Mouse (Mus musculus) spleen, embryonic (tissue): ENCODE measurements at regions not wholly inside any gene's neighbourhood (a gene's known extent, or its start where the extent isn't known, plus 50 kb on each side); places are given as distances from the start of the nearest gene placed in this dataset.
"Not testable (repeated sequence)": the region's sequence is repeated elsewhere in the genome, so short reads cannot be mapped to it uniquely, and the experiment has no call there.

Experiments used
- CTCF ChIA-PET: fragments of 350-600 bp; sonication (Branson Sonifier 250); formaldehyde crosslinking; loops from one replicate; lab custom pipeline; 2022; lab: Charles Lee

DNA sequence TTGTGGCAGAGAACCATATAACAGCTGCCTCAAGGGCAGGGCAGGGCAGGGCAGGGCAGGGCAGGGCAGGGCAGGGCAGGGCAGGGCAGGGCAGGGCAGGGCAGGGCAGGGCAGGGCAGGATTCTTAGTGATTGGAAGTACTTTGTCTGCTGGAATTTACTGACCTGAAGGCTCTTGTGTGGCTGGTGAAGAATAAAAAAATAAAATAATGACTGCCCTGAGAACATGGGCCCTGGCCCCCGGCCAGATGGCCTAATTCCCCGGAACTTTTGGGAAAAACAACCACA, 169.3 kb downstream of the Qk start:
- CTCF ChIA-PET = not testable (repeated sequence)

DNA sequence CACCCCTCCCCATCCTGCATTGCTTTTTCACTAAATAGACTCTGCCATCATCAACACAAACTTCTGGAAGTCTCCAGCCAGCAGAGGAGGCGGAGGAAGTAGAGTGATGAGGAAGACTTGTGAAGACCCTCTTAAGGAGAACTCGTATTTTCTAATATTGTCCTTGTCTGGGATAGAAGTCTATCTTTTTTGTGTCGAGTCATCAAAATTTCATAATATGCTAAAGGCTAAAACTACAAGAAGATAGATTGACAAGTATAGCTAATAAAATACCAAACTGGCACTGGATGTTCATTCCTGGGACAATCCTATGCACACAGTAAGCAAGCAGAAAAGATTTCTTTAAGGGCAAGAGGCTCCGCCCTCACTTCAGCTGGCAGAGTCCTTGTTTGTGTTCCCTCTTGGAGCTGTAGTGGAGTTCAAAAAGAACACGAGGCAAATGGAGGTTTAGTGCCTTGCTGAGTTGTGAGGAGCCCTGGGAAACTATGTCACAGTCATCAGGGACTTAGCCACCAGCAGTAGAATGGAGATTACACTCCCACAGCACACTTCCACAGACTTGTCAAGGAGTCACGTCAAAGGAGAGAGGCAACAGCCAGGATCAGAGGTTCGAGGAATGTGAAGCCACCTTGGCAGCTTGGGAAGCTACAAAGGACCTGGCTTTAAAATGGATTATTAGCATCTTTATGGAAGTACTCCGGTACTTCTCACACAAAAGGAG, 169.8 kb downstream of the Qk start:
- CTCF ChIA-PET = no interaction called here

- CTCF ChIA-PET = interaction anchor here (0.6 kb wide), 1 partner anchor 53 kb away, joined by 3 read pairs; no protein-coding TSS in a partner anchor
These were observed 172.5 kb downstream of the Qk start for GRCm38 (mm10) chr17:10147106-10147505.

- CTCF ChIA-PET = interaction anchor here (0.6 kb wide), 1 partner anchor 53 kb away, joined by 3 read pairs; no protein-coding TSS in a partner anchor
These were observed 173.1 kb downstream of the Qk start for GRCm38 (mm10) chr17:10146576-10146975.

GRCm38 (mm10) chr17:10138847-10139246, 180.8 kb downstream of the Qk start:
- CTCF ChIA-PET = no interaction called here

DNA sequence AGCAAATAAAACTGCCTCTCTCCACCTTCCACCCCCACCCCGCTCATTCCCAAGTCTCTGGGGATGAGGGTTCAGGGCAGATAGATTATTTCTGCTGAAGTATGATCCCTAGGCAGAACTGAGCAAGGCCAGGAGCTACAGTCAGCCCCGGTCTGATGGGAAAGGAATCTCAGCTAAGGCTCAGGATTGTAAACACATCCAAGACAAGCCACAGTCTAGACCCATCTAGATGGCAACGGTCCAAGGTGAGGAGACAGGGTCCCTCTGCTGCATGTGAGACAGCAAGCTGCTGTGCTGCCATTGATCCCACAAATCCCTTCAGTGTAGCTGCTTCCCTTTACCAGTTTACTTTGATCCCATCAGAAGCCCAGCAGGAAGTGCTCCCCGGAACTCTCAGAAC, 181.3 kb downstream of the Qk start:
- CTCF ChIA-PET = no interaction called here

DNA sequence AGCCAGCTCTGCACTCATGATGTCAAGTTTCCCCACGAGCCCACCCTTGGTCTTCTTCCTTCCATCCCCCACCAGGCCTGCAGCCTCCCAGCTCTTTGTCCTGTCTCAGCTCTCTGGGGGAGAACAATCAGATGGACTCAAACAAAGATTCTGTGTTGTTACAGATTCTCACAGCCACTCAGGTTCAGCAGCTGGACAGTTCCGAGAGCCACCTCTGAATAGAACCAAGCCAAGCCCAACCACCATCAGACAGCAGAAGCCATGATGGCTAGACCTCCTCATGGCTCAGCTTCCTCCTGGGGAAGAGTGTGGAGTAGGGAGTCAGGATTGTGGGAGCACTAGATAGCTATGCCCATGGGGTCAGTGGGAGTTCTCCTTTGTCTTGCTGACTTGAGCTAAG, 184.5 kb downstream of the Qk start:
- CTCF ChIA-PET = no interaction called here

DNA sequence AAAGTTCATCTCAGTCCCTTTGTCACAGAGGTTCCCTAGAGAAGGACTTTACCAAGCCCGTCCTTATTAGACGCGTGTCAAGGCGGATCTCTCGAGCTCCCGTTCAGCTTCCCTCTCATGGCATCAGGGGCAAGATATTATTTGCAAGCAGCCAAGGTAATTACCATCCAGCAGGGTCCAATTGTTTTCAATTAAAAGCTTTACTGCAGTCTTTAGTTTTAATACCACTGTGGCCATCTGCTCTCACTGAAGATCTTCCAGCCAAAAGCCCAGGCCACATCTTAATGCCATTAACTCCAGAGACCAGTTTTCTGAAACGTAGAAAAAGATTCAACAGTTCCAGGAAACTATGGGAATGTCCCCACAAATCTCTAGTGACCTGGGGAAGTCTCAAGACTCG, 191.1 kb downstream of the Qk start:
- CTCF ChIA-PET = no interaction called here

GRCm38 (mm10) chr17:10122411-10122810, 197.2 kb downstream of the Qk start:
- CTCF ChIA-PET = no interaction called here

- CTCF ChIA-PET = no interaction called here
These were observed 207.5 kb downstream of the Qk start for GRCm38 (mm10) chr17:10112118-10112517.

- CTCF ChIA-PET = no interaction called here
These were observed 209.3 kb downstream of the Qk start for GRCm38 (mm10) chr17:10110375-10110675.

DNA sequence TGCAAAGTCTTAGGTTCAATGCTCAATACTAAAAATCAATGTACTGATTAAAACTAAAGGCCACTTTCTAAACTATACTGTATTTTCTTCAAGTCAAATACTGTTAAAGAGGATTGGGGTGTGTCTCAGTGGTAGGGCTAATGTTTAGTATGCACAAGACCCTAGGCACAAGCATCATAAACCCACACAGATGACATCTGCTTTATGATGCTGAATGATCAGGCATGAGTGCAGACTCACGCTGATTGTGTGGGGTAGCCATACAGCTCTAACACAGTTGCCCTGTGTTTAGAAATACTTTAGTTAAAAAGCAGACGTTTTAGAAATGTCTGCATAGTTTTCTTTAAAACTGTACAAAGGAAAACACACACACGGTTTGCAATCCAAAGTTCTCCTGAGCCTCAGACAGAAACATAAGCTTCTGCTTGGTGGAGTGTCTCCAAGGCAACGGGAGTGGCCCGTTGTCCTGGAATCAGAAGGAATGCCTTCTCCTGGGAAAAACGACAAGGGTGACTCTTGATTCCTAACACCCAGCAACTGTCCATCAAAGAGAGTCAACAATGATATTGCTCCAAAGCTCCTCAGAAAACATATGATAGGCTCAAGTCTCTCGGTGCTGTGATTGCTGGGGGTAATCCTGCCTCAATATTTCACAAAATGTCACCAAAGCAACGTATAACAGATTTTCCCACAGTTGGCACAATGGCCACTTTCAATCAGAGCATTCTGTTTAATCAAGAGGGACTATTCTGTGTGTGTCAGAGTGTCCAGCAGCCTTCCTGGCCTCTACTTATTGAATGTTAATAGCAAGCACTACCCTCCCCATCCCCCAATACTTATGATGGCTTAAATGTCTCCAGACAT, 209.9 kb downstream of the Qk start:
- CTCF ChIA-PET = no interaction called here

- CTCF ChIA-PET = interaction anchor here (0.6 kb wide), 1 partner anchor 1646 kb away, joined by 6 read pairs; no protein-coding TSS in a partner anchor
These were observed 214.4 kb downstream of the Qk start for GRCm38 (mm10) chr17:10105299-10105698.

DNA sequence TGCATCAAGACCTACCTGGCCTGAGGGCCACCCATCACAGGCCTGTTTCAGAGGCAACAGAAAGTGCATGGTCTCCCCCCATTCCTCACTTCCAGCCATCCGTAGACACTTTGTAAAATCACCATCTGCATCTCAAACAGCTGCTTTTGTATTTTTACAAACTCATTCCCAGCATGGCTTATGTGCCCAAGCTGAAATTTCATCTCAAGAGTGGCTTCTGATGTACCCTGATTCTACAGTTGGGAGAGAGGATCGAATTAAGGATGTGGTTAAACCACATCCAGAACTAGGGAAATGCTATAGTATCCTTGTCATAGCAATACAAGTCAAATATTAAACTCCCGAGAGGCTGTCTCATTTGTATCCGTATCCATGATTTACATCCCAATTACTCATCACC, 221.5 kb downstream of the Qk start:
- CTCF ChIA-PET = no interaction called here

DNA sequence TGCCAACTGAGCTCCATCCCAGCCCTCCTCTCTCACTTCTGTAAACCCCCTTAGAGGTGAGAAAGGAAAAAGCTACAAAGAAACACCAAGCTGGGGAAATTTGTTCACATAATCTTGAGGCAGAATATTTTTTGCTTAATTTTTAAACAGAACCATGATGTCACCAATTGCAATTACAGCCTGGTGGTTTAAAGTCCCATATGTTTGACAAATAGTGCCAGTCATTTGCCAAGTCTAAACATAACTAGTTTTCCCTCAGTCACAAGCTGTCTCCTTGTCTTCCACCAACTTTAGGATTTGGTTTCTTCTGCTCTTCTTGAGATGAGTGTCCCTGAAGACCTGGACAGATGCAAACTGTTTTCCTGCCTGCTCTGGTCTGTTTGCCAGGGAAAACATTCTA, 222.0 kb downstream of the Qk start:
- CTCF ChIA-PET = no interaction called here

GRCm38 (mm10) chr17:10095841-10096301, 223.8 kb downstream of the Qk start:
- CTCF ChIA-PET = interaction anchor here (0.7 kb wide), 1 partner anchor 221 kb away, joined by 3 read pairs; no protein-coding TSS in a partner anchor

DNA sequence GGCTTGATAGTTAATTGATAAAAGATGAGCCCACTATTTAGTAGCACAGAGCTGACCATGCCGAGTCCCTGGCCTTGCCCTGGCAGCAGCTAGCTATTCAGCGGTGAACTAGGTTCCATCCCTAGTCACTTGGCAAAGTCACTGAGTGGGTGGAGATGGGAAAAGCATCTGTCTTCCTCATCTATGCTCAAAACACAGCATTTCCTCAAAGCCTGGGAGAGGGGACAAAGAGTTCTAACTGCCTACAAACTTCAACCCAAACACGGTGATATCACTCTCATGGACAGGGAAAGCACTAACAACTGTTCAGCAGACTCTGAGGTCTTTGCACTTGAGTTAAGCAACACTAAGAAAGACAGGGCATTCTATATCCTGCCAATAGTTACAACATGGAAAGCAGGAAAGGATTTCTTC, 225.5 kb downstream of the Qk start:
- CTCF ChIA-PET = interaction anchor here (0.7 kb wide), 1 partner anchor 53 kb away, joined by 3 read pairs; no protein-coding TSS in a partner anchor

DNA sequence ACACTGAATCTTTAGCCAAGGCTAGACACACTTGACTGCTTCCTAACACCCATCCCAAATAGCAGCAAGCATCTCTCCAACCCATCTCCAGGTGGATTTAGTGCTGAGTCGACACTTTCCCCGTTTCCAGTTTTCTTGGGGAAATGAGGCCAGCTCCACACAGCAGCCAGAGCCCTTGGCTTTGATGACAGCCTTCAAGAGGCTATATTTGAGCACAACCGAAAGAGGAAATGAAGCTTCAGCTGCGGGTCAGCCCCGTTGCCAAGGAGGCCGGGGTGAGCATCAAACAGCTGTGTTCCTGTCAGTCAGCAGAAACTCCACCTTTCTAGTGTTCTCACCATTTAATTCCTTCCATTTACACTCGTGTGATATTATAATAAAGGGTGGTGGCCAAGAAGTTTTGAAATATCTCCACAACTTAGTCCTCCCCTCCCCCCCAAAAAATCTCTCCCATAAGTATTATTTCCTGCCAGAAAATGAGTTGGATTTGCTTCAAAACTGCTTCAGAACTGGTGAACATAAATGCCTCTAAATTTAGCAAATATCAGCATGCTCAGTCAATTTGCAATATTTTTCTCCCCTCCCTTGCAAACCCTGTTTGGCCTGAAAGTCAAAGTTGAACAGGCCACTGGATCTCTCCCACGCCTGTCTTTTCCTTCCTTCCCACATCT, 226.1 kb downstream of the Qk start:
- CTCF ChIA-PET = interaction anchor here (0.7 kb wide), 1 partner anchor 53 kb away, joined by 3 read pairs; no protein-coding TSS in a partner anchor

DNA sequence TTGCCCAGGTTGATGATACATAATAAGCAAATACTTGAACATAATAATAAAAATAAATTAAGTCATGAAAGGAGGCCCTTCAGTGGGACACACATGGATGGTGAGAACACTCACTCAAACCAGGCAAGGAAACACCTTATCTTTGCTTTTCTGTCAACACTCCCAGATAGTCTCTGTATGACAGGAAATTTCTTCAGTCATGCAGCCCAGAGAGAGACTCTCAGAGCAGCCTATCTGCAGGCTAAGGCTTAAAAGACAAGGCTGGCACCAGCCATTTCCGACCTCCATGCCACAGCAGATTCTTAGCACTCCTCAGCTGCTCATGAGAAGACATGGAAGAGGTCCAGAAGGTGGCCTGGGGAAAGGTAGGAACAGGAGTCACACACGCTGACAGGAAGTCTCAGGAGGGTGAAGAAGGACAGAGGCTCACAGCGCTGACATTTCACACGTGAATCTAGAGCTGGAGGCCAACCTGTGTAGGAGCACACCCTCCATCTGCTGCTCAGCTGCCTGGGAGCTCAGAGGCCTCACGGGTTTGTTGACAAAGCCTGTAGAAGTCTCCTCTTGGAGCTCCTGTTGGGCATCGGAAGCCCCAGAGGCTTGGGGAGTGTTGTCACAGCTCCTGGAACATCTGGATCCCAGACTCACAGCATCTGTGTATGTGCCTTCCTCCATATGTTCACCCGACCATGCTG, 232.3 kb downstream of the Qk start:
- CTCF ChIA-PET = no interaction called here

DNA sequence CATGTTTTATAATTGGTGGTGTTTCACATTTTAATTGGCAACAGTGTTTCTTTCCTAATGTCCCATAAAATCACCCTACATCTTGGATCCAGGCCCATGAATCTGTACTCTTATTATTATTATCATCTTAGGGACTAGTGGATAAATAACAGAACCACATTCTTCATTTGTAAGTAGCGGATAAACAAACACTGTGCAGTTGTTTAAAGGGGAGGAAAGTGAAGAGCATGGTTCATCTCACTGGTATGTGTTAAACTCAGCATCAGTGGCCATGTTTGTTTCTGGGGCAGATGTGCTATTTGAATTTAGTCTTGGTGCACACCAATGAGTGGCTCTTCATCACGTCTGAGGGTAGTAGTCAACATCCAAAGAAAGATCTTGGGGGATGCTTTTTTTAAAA, 233.1 kb downstream of the Qk start:
- CTCF ChIA-PET = no interaction called here

DNA sequence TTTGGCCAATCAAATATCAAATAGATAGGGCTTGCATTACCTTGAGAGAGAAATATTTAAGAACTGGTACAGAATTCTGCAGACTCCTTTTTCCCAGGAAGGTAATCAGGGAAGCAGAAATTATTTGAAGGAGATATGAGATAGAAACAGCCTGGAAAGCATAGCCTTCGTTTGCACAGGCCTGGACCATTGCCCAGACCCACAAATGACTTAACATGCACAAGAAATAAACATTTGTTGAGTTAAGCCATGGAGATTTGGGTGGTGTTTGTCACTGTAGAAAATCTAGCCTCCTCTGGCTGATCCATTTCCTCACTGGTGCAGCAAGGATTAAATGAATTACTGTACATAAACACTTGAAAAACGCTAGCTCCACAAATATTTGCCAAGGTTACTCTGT, 233.5 kb downstream of the Qk start:
- CTCF ChIA-PET = no interaction called here

DNA sequence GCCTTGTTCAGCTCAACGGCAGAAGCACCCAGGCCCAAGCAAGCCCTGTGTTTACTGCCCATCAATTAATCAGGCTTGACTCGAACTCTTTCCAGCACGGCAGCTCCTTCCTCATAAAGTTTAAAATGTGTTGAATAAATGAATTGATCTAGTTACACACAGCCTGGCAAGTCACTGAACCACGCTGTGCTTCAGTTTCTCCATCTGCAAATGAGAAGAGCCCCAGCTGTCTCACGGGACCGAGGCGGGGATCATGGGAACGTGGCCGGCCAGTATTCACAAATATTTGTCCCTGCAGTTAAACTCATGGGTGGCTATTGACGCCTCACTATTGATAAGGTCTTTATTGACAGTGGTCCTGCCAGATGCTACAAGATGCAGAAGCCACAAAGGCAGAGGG, 237.9 kb downstream of the Qk start:
- CTCF ChIA-PET = no interaction called here
